Mouse (Mus musculus) myocyte (in vitro differentiated cells): ENCODE results near the gene 5730596B20Rik. TPM values are rescaled to one million over a fixed set of nuclear protein-coding genes. Genes with fewer than 3 reads are reported as not detected.

Experiments used
- H3K27me3 ChIP-seq: one replicate; pipeline ENCODE4 v1.6.1; 2011; ENCODE audit not compliant: control insufficient read depth, insufficient read depth, insufficient read length
- H3K36me3 ChIP-seq: one replicate; pipeline ENCODE4 v1.6.1; 2011; ENCODE audit not compliant: control insufficient read depth, insufficient read depth
- H3K4me2 ChIP-seq: one replicate; pipeline ENCODE4 v1.6.1; 2011; ENCODE audit warnings: low read depth, control low read depth
- H3K4me3 ChIP-seq: one replicate; pipeline ENCODE4 v1.5.1; 2011; ENCODE audit warnings: mild to moderate bottlenecking, control low read depth, moderate library complexity
- H3K79me2 ChIP-seq: one replicate; pipeline ENCODE4 v1.6.1; 2011; ENCODE audit not compliant: control insufficient read depth, insufficient read depth
- H3ac ChIP-seq: one replicate; pipeline ENCODE4 v1.6.1; 2011; ENCODE audit not compliant: control insufficient read depth, insufficient read length
- CEBPB ChIP-seq: IDR thresholded peaks from 2 replicates; pipeline ENCODE4 v1.6.1; 2011; ENCODE audit warnings: mild to moderate bottlenecking, moderate library complexity; ENCODE audit not compliant: poor library complexity, insufficient read depth, severe bottlenecking
- E2F4 ChIP-seq: IDR thresholded peaks from one replicate; pipeline ENCODE4 v1.6.1; 2011; ENCODE audit warnings: mild to moderate bottlenecking, control low read depth, moderate library complexity; ENCODE audit not compliant: insufficient read depth
- MAX ChIP-seq: IDR thresholded peaks from one replicate; pipeline ENCODE4 v1.6.1; 2011; ENCODE audit warnings: low read depth, mild to moderate bottlenecking, control low read depth
- MYOD1 ChIP-seq, 3 experiments: IDR thresholded peaks; one replicate each; pipeline ENCODE4 v1.6.1; 2011; ENCODE audit warnings: control low read depth in 2 of 3, low read depth in 2 of 3, mild to moderate bottlenecking in 2 of 3, moderate library complexity in 1 of 3; ENCODE audit not compliant: insufficient read length in 2 of 3, control insufficient read depth in 1 of 3
- MYOG ChIP-seq, 3 experiments: IDR thresholded peaks; one replicate each; pipeline ENCODE4 v1.6.1; 2011; ENCODE audit warnings: control low read depth in 2 of 3, low read depth in 2 of 3, mild to moderate bottlenecking in 2 of 3; ENCODE audit not compliant: insufficient read length in 2 of 3, control insufficient read depth in 1 of 3, insufficient read depth in 1 of 3
- POLR2A ChIP-seq: IDR thresholded peaks from one replicate; pipeline ENCODE4 v1.6.1; 2011; ENCODE audit warnings: low read depth, mild to moderate bottlenecking, control low read depth, moderate library complexity; ENCODE audit not compliant: insufficient read length
- POLR2AphosphoS2 ChIP-seq: IDR thresholded peaks from one replicate; pipeline ENCODE4 v1.6.1; 2011; ENCODE audit warnings: low read depth, control low read depth; ENCODE audit not compliant: insufficient read length
- REST ChIP-seq: IDR thresholded peaks from one replicate; pipeline ENCODE4 v1.6.1; 2011; ENCODE audit warnings: mild to moderate bottlenecking, control low read depth, moderate library complexity; ENCODE audit not compliant: insufficient read depth, insufficient read length
- SRF ChIP-seq: IDR thresholded peaks from one replicate; pipeline ENCODE4 v1.6.1; 2011; ENCODE audit warnings: low read depth; ENCODE audit not compliant: control insufficient read depth, insufficient read length
- TCF12 ChIP-seq: IDR thresholded peaks from one replicate; pipeline ENCODE4 v1.6.1; 2011; ENCODE audit warnings: mild to moderate bottlenecking, control low read depth; ENCODE audit not compliant: poor library complexity, insufficient read depth, severe bottlenecking
- TCF3 ChIP-seq: IDR thresholded peaks from one replicate; pipeline ENCODE4 v1.6.1; 2011; ENCODE audit warnings: low read depth, control low read depth; ENCODE audit not compliant: insufficient read length
- USF1 ChIP-seq: IDR thresholded peaks from one replicate; pipeline ENCODE4 v1.6.1; 2011; ENCODE audit warnings: low read depth, mild to moderate bottlenecking, control low read depth, moderate library complexity
- polyA plus RNA-seq: library from polyadenylated mRNA; unstranded; fragments of >200 nt; fragmentation: generic; extraction: Trizol; gene quantifications from one replicate; pipeline ENCODE4 v1.2.1, GENCODE M21; 2012; ENCODE audit warnings: missing spikeins

5730596B20Rik gene
- polyA plus RNA-seq, 1 experiment, result 0.11 TPM

GRCm38 (mm10) chr6:52223939-52224760 is 46.9 kb downstream of the 5730596B20Rik start:
- Histone ChIP-seq H3K79me2 (peaks cover 67% of the 10 kb centered on the region), H3K36me3 (no peaks in the 10 kb centered on the region), H3ac (peak overlapping the region; percentile 39), H3K27me3 (no peaks in the 10 kb centered on the region), H3K4me2 (peak overlapping the region; percentile 97), H3K4me3 (peak overlapping the region; percentile 89)
- TF ChIP-seq TCF12 (no peak), USF1 (no peak), MYOG (IDR thresholded peaks at IDR 0.05; ENCODE audit: control insufficient read depth in 1 of 3, insufficient read depth in 1 of 3, insufficient read length in 2 of 3, low read depth in 2 of 3) (no peak), E2F4 (no peak), TCF3 (no peak), CEBPB (no peak), POLR2A (no peak), POLR2AphosphoS2 (no peak), MAX (no peak), REST (no peak), MYOD1 (IDR thresholded peaks at IDR 0.05; ENCODE audit: control insufficient read depth in 1 of 3, insufficient read length in 2 of 3, low read depth in 2 of 3) (no peak), SRF (no peak)

- Histone ChIP-seq H3K4me2 (peak overlapping the region; percentile 97), H3K4me3 (peak overlapping the region; percentile 89), H3ac (peak overlapping the region; percentile 39), H3K79me2 (peaks cover 76% of the 10 kb centered on the region), H3K36me3 (no peaks in the 10 kb centered on the region), H3K27me3 (no peaks in the 10 kb centered on the region)
- TF ChIP-seq REST, result no peak
- no peak for TF ChIP-seq MYOG (IDR thresholded peaks at IDR 0.05; ENCODE audit: control insufficient read depth in 1 of 3, insufficient read depth in 1 of 3, insufficient read length in 2 of 3, low read depth in 2 of 3)
- no peak for TF ChIP-seq POLR2A
- no peak for TF ChIP-seq MAX
- TF ChIP-seq POLR2AphosphoS2, result no peak
- no peak for TF ChIP-seq TCF3
- no peak for TF ChIP-seq SRF
- no peak for TF ChIP-seq MYOD1 (IDR thresholded peaks at IDR 0.05; ENCODE audit: control insufficient read depth in 1 of 3, insufficient read length in 2 of 3, low read depth in 2 of 3)
- TF ChIP-seq TCF12, result no peak
- TF ChIP-seq CEBPB, result no peak
- TF ChIP-seq E2F4, result no peak
- TF ChIP-seq USF1, result no peak
Measured at GRCm38 (mm10) chr6:52224895-52225611, 47.8 kb downstream of the 5730596B20Rik start.

- Histone ChIP-seq H3K79me2 (peaks cover 82% of the 10 kb centered on the region), H3K4me3 (peak overlapping the region; percentile 89), H3K4me2 (peak overlapping the region; percentile 97), H3ac (peak overlapping the region; percentile 39), H3K27me3 (no peaks in the 10 kb centered on the region), H3K36me3 (no peaks in the 10 kb centered on the region)
- TF ChIP-seq E2F4 (no peak), USF1 (peak; percentile 99), TCF12 (no peak), POLR2A (peak; percentile 58), POLR2AphosphoS2 (peak; percentile 59), TCF3 (no peak), SRF (no peak), MAX (no peak), CEBPB (no peak), REST (no peak)
Measured at GRCm38 (mm10) chr6:52225612-52226568, 48.6 kb downstream of the 5730596B20Rik start.

- Histone ChIP-seq H3ac (peak overlapping the region; percentile 39), H3K79me2 (peaks cover 90% of the 10 kb centered on the region), H3K36me3 (no peaks in the 10 kb centered on the region), H3K4me3 (peak overlapping the region; percentile 89), H3K27me3 (no peaks in the 10 kb centered on the region), H3K4me2 (peak overlapping the region; percentile 97)
- TF ChIP-seq TCF12, result no peak
- TF ChIP-seq CEBPB, result no peak
- TF ChIP-seq POLR2A, result peak; percentile 17
- TF ChIP-seq POLR2AphosphoS2, result peak; percentile 49
- no peak for TF ChIP-seq MAX
Measured at GRCm38 (mm10) chr6:52226569-52227257, 49.4 kb downstream of the 5730596B20Rik start.
